Mouse (Mus musculus): ENCODE measurements around the gene Syt7. TPM values are rescaled to one million over a fixed set of nuclear protein-coding genes. Genes with fewer than 3 reads are reported as not detected.

Gene Syt7
- polyA plus RNA-seq, 1 experiment, result 0.35 TPM

DNA sequence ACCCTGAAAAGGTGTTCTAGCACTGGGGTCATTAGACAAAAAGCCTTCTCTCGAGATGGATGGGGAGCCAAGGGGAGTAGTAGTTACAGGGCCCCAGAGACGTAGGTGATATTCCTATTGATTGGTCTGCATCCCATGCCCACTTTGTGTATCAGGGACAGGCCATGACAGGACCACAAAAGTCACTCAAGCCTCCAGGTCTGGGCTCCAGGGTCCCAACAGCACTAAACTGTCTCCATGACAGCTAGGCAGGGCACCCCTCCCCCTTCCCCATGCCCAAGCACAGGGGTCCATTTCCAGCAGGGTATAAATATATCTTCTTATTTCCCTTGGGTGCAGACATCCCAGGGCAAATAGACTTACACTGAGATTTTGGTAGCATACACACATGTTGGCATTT, 8.1 kb downstream of the Syt7 start:
- Histone ChIP-seq H3K4me1 (ENCODE audit: control insufficient read depth, insufficient read depth, low read length) (no peaks in the 10 kb centered on the region), H3K4me3 (ENCODE audit: insufficient read depth, low read length) (no peak overlapping the region), H3K27ac (ENCODE audit: insufficient read depth, low read length) (no peak overlapping the region)
- TF ChIP-seq CTCF (IDR thresholded peaks at IDR 0.05; ENCODE audit: borderline replicate concordance, insufficient read depth, low read length) (no peak), POLR2A (IDR thresholded peaks at IDR 0.05; ENCODE audit: low read depth, low read length) (no peak)

GRCm38 (mm10) chr19:10397479-10398153, 8.7 kb downstream of the Syt7 start:
- TF ChIP-seq POLR2A (IDR thresholded peaks at IDR 0.05; ENCODE audit: low read depth, low read length) (no peak), CTCF (IDR thresholded peaks at IDR 0.05; ENCODE audit: borderline replicate concordance, insufficient read depth, low read length) (no peak)
- no peak overlapping the region for H3K4me3 ChIP-seq (ENCODE audit: insufficient read depth, low read length)
- H3K4me1 ChIP-seq (ENCODE audit: control insufficient read depth, insufficient read depth, low read length), result no peaks in the 10 kb centered on the region
- H3K27ac ChIP-seq (ENCODE audit: insufficient read depth, low read length), result no peak overlapping the region

DNA sequence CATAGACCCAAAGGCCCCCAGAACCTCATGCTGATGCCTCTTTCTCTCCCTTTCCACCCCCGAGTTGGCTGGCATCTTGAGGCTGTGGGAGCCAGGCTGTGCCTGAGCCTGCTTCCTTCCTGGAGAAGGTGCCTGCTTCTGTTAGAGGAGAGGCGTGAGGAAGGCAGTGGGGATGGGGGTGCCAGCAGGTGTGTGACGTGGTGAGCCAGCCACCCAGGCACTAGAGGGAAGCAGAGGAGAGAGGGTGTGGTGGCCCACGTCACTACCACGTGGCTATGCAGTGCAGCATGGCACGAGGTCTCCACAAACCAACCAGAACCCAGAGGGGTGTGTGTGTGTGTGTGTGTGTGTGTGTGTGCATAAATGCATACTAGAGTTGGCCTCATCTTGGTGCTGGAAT, 9.4 kb downstream of the Syt7 start:
- TF ChIP-seq CTCF (IDR thresholded peaks at IDR 0.05; ENCODE audit: borderline replicate concordance, insufficient read depth, low read length) (no peak), POLR2A (IDR thresholded peaks at IDR 0.05; ENCODE audit: low read depth, low read length) (no peak)
- H3K4me1 ChIP-seq (ENCODE audit: control insufficient read depth, insufficient read depth, low read length), result no peaks in the 10 kb centered on the region
- H3K4me3 ChIP-seq (ENCODE audit: insufficient read depth, low read length), result no peak overlapping the region
- no peak overlapping the region for H3K27ac ChIP-seq (ENCODE audit: insufficient read depth, low read length)

GRCm38 (mm10) chr19:10402771-10403494, 14.0 kb downstream of the Syt7 start:
- Histone ChIP-seq H3K4me1 (ENCODE audit: control insufficient read depth, insufficient read depth, low read length) (no peaks in the 10 kb centered on the region), H3K4me3 (ENCODE audit: insufficient read depth, low read length) (no peak overlapping the region), H3K27ac (ENCODE audit: insufficient read depth, low read length) (no peak overlapping the region)
- TF ChIP-seq POLR2A (IDR thresholded peaks at IDR 0.05; ENCODE audit: low read depth, low read length), result no peak
- TF ChIP-seq CTCF (IDR thresholded peaks at IDR 0.05; ENCODE audit: borderline replicate concordance, insufficient read depth, low read length), result peak; percentile 16; the same call in 1 of the 2 replicates

DNA sequence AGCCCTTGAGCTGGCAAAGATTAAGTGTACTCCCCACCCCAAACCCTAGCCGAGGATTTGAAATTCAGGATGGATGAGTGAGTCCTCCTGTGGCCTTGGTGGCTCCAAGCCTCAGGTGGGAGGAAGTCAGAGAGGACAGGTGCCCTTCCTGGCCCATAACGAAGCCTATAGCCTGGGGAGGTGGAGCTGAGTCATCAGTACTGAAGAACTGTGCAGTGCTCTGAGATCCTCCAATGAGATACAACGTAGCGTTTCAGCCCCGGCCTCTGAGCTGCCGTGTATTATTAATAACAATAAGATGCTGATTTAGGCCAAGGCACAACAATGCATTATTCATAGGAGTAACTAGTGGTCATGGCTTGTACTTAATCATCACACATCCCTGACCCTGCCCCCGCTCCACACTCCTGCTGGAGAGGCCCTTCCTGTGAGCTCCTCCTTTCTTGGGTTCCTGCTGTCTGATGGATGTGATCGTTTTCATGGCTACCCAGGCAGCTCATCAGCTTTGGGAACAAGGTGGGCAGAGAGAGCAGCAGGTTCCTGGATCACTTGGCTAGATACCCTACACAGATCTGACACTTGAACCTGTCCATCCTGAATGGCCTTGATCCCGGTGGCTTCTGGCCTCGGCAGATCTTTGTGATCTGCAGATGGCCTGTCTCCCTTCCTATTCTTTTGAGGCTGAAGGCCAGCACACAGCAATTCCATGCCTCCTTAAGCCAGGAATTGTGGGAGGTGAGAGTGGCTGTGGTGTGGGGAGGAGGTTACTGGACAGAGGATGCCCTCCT, 14.9 kb downstream of the Syt7 start:
- H3K27ac ChIP-seq (ENCODE audit: insufficient read depth, low read length), result no peak overlapping the region
- H3K4me1 ChIP-seq (ENCODE audit: control insufficient read depth, insufficient read depth, low read length), result no peaks in the 10 kb centered on the region
- no peak for TF ChIP-seq POLR2A (IDR thresholded peaks at IDR 0.05; ENCODE audit: low read depth, low read length)
- no peak for TF ChIP-seq CTCF (IDR thresholded peaks at IDR 0.05; ENCODE audit: borderline replicate concordance, insufficient read depth, low read length)
- H3K4me3 ChIP-seq (ENCODE audit: insufficient read depth, low read length), result no peak overlapping the region

DNA sequence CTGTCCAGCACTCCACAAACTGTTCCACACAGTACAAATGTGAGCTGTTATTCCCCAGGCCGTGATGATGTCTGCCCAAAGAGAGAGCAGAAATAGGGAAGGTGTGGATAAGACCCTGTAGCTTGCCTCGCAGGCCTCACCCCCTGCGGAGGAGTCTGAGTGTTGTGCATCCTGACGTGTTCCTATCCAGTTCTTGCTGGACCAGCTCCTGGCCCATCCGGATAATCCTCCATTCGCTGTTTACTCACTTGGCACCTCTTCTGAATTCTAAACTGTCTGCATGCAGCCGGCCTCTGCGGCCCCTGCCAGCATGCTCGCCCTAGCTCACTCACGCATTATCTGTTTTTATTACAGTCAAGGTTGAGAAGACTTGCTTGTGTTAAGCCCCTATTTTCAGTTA, 15.5 kb downstream of the Syt7 start:
- no peak for TF ChIP-seq POLR2A (IDR thresholded peaks at IDR 0.05; ENCODE audit: low read depth, low read length)
- TF ChIP-seq CTCF (IDR thresholded peaks at IDR 0.05; ENCODE audit: borderline replicate concordance, insufficient read depth, low read length), result no peak
- H3K27ac ChIP-seq (ENCODE audit: insufficient read depth, low read length), result no peak overlapping the region
- no peaks in the 10 kb centered on the region for H3K4me1 ChIP-seq (ENCODE audit: control insufficient read depth, insufficient read depth, low read length)
- H3K4me3 ChIP-seq (ENCODE audit: insufficient read depth, low read length), result no peak overlapping the region

GRCm38 (mm10) chr19:10404911-10405310, 16.0 kb downstream of the Syt7 start:
- TF ChIP-seq POLR2A (IDR thresholded peaks at IDR 0.05; ENCODE audit: low read depth, low read length) (no peak), CTCF (IDR thresholded peaks at IDR 0.05; ENCODE audit: borderline replicate concordance, insufficient read depth, low read length) (no peak)
- Histone ChIP-seq H3K27ac (ENCODE audit: insufficient read depth, low read length) (no peak overlapping the region), H3K4me3 (ENCODE audit: insufficient read depth, low read length) (no peak overlapping the region), H3K4me1 (ENCODE audit: control insufficient read depth, insufficient read depth, low read length) (no peaks in the 10 kb centered on the region)

- H3K27ac ChIP-seq (ENCODE audit: insufficient read depth, low read length), result no peak overlapping the region
- no peak for TF ChIP-seq CTCF (IDR thresholded peaks at IDR 0.05; ENCODE audit: borderline replicate concordance, insufficient read depth, low read length)
- no peak for TF ChIP-seq POLR2A (IDR thresholded peaks at IDR 0.05; ENCODE audit: low read depth, low read length)
These were observed 24.9 kb downstream of the Syt7 start for GRCm38 (mm10) chr19:10413701-10414242.

DNA sequence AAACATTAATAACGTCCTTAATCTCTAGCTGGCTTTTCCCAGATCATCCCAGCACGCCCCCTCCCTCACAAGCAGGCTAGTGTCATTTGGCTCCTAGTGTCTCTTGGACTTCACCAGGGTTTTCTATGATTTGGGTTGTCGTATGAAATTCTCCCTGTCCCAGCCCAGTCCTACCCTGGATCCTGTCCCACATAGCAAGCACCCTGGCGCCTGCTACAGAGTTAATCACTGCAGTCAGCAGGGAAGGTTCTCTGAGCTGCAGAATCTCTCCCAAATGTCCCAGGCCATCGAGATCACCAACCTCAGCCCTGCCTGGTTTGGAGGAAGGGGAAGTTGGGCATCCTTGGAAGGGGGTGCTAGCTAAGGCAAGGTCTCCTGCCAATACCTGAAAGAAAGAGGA, 26.6 kb downstream of the Syt7 start:
- TF ChIP-seq CTCF (IDR thresholded peaks at IDR 0.05; ENCODE audit: borderline replicate concordance, insufficient read depth, low read length) (no peak), POLR2A (IDR thresholded peaks at IDR 0.05; ENCODE audit: low read depth, low read length) (no peak)

More at GRCm38 (mm10) chr19:10413701-10414242, 24.9 kb downstream of the Syt7 start:
- H3K4me3 ChIP-seq (ENCODE audit: insufficient read depth, low read length), result no peak overlapping the region
- no peaks in the 10 kb centered on the region for H3K4me1 ChIP-seq (ENCODE audit: control insufficient read depth, insufficient read depth, low read length)

More for the DNA sequence above, 26.6 kb downstream of the Syt7 start:
- Histone ChIP-seq H3K27ac (ENCODE audit: insufficient read depth, low read length) (no peak overlapping the region), H3K4me3 (ENCODE audit: insufficient read depth, low read length) (no peak overlapping the region), H3K4me1 (ENCODE audit: control insufficient read depth, insufficient read depth, low read length) (no peaks in the 10 kb centered on the region)
